Mouse (Mus musculus): ENCODE data around the gene Abcb6.

DNA sequence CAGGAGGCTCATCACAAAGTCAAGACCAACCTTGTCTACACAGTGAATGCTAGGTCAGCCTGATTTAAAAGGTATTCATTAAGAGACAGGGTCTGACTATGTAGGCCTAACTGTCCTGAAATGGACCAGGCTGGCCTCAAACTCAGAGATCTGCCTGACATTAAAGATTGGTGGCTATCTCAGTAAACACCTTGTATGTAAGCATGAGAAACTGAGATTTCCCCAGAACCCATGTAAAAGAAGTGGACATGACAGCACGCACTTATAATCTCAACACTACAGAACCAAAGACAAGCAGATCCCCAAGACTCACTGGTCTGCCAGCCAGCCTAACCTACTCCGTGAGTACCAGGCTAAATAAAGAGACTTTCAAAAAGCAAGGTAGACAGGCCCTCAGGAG is 41.7 kb downstream of the Abcb6 start:
- TF ChIP-seq EP300 (IDR thresholded peaks at IDR 0.05; ENCODE audit: low read length): no peak
- TF ChIP-seq POLR2A (IDR thresholded peaks at IDR 0.05; ENCODE audit: low read depth, low read length): no peak
- no peak for TF ChIP-seq CTCF (conservative IDR thresholded peaks at IDR 0.05 in 1 of 2, IDR thresholded peaks at IDR 0.05 in 1 of 2; ENCODE audit: low read depth in 2 of 2, low read length in 2 of 2)
